Mouse (Mus musculus) thymus, postnatal 14 days (tissue): Measurements from ENCODE around the gene Adamts16.

Experiments
- DNase-seq: peaks from one replicate; pipeline ENCODE4 v3.0.0; 2021

Adamts16 gene

GRCm38 (mm10) chr13:70707158-70707854 lies 134.3 kb downstream of the Adamts16 start:
- no peak for DNase-seq

GRCm38 (mm10) chr13:70702904-70703303 lies 138.7 kb downstream of the Adamts16 start:
- DNase-seq: no peak

DNA sequence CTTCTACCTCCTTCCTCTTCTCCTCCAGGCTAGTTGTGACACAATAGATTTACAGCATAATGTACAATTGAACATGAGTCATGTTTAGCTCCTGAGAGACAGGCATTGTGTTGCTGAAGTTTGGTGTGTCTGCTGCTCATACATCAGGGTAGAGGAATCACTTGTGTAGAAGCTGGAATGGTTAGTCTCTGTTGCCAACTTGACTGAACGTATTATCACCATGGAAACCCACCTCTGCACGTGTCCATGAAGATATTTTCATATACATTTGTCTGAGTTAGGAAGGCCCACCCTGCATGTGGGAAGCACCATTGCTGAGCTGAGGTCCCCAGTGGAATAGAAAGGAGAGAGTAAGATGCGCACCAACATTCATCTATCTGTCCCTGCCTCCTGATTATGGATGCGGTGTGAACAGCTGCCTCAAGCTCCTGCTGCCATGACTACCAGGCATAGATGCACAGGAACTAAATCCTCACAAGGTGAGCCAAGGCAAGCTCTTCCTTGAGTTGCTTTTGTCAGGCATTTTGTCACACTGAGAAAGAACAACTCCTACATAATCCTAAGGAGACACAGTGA lies 142.7 kb downstream of the Adamts16 start:
- no peak for DNase-seq

GRCm38 (mm10) chr13:70689452-70689960 lies 152.1 kb downstream of the Adamts16 start:
- no peak for DNase-seq

- no peak for DNase-seq
Observed at GRCm38 (mm10) chr13:70685825-70686224, 155.8 kb downstream of the Adamts16 start.

- DNase-seq: no peak
Observed at GRCm38 (mm10) chr13:70684976-70685609, 156.5 kb downstream of the Adamts16 start.

GRCm38 (mm10) chr13:70681411-70682183 lies 160.0 kb downstream of the Adamts16 start:
- no peak for DNase-seq

GRCm38 (mm10) chr13:70680316-70680715 lies 161.3 kb downstream of the Adamts16 start:
- no peak for DNase-seq
